Mouse (Mus musculus): ENCODE measurements at regions not wholly inside any gene's neighbourhood (a gene's known extent, or its start where the extent isn't known, plus 50 kb on each side); places are given as distances from the start of the nearest gene placed in this dataset.

DNA sequence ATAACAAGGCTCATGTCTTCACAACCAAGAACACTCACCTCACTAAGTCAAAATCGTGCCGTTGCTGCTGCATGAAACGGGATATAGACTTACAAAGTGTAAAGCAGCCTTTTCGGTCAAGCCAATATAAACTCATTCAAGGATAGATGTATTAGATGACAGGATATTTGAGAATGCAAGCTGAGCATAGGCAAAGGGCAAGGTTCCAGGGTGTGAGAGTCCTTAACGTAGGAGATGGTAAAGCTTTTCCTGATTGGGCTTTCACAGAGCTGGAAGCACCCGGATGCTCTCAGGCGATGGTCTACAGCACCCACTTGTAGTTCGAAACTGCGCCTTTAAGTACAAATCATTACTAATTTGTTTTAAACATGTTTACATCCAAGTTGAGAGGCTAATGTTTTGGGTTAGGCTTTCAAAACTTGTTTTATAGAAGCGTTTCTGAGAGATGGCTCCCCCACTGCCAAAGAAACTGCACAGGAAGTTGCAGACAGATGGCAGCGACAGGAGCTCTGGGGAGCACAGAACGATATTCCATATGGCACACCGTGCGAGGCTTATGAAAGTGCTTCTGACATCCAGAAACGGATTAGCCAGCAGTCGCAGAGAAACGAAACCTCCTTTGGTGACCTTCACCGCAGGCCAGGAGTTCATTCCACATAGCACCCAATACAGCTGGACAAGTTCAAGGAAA is 54.1 kb upstream of the Rell1 start:
- no peak for DNase-seq (ENCODE audit: low spot score in 2 of 2)

DNA sequence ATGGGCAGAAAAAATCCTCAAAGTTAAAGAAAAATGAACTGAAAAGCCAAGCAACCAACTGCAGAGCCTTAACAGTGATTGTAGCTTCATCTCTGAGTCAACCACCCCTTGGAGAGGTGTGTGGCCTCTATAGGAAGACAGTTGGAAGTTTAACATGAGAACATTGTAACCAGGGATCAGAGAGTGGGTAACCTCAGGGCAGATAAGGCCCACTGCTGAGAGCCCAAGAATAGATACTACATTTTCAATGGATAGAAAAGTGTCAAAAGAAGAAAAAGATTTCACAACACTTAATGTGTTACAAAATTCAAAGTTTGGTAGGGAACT is 54.6 kb upstream of the Rell1 start:
- no peak for DNase-seq (ENCODE audit: low spot score in 2 of 2)

DNA sequence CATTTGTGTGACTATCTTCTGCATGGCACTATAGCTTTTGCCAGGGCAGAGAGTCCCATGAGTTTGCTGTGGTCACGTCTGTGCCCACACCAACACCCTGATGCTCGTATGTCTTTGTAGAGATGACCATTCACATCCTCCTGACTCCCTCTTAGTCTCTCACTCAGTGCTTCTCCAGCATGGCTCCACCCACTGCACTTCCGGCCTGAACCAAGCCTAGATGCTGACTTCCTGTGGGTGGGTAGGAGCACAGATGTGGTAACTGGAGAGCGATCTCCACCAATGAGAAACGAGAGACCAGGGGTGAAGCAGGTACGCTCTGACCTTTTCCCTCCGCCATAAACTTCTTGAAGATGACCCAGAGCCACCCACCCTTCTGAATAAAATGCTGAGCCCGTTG is 55.7 kb upstream of the Rell1 start:
- DNase-seq (ENCODE audit: low spot score in 2 of 2): no peak

DNA sequence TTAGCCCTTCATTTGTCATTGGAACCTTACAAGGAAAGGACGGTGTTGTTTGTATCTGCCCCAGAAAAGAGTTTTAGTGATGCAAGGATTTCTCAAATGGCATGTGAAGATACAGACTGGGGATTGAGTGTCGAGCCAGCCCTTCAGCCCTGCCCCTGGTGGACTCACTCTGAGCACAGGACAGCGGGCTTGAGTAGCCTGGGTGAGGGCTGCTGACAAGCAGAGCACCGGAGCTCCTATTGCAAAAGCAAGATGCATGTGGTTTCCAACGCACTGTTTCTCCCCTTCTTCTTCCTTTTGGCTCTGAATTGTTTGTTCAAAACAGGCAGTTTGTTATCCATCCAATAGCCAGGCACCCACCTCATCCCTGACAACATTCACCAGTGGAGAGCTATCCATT is 59.0 kb upstream of the Rell1 start:
- DNase-seq (ENCODE audit: low spot score in 2 of 2): no peak

DNA sequence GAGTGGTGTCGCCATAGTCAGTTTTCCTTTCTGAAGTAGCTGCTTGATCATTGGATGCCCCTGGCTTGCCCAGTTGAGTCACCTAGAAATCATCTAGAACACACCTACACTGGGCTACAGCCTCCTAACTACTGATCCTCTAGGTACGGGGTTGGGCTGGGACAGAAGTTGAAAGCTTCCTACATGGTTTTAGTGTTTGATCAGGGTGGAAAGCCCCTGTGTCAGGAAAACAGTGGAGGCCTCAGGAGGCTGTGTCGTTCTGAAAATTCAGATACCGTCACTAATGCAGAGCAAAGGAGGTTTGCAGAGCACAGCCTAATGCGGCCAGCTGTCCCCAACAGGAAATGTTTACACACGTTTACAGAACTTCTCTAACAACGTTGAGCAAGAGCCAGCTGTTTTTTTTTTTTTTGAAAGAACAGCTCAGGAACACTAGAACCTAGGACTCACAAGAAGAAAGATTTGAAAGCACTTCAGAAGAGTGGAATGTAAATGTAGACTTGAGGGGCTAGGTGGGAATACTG is 61.0 kb upstream of the Rell1 start:
- DNase-seq (ENCODE audit: low spot score in 2 of 2): peak in 1 of 2 experiments; percentile 31

DNA sequence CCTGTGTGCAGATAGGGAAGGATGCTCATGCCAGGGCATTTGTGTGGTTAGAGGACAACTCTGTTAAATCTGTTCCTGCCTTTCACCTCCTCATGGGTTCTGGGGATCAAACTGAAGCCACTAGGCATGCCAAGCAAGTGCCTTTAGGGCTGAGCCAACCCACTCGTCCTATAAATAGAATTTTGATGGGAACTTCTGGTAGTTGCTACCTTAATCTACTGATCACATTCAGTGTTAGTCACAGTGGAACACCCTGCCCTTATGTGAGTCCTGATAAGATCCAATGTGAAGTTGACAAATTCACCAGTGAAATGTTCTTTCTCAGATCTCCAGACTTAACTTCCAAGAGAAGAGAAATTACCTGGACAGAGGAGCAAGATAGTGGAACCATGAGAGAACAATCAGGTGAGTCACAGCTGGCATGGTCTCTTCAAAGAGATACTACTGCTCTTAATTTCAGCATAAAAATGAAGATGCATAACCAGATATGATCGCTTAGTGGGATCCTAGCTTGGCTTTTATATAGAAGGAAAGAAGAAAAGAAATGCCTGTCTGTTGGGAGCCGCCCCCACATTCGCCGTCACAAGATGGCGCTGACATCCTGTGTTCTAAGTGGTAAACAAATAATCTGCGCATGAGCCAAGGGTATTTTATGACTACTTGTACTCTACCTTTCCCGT is 61.7 kb upstream of the Rell1 start:
- DNase-seq (ENCODE audit: low spot score in 2 of 2): no peak

DNA sequence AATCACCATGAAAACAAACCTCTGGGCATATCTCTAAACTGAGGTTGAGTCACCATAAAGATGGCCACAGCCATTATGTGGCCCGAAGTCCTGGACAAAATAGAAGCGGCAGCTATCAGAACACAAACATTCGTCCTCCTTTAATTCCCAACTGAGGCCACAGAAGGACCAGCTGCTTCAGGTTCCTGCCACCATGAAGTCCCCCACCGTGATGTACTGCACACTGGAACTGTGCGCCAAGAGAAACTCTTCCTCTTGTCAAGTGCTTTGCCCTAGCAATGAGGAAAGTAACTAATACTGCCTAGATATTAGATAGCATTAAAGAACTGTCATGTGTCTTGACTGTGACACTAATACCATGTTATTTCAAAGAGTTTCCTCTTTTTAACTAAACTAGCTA is 54.4 kb upstream of the Pgm2 start:
- DNase-seq (ENCODE audit: low spot score in 2 of 2): no peak

DNA sequence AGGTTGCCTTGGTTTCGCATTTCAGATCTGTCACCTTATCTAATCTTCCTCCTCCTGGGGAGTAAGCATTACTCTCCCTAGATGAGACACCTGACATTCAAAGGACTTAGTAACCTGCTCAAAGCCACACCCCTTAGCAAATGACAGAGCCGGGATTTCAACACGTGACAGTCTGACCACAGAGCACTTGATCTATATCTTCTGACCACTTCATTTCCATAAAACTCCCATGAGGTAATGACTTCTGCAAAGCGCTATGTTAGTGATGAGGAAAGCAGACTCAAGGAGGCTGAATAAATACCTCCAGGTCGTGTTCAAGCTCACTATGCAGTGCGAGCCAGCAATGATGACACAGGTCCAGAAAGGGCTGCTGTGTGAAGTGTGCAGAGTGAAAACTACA is 52.1 kb upstream of the Pgm2 start:
- no peak for DNase-seq (ENCODE audit: low spot score in 2 of 2)
